Mouse (Mus musculus): Measurements from ENCODE around the gene Mapt. TPM values are rescaled to one million over a fixed set of nuclear protein-coding genes. Genes with fewer than 3 reads are reported as not detected.
"Not testable (repeated sequence)": the region's sequence is repeated elsewhere in the genome, so short reads cannot be mapped to it uniquely, and the experiment has no call there.

The Mapt gene
- total RNA-seq, 1 experiment from 2014 or later: not detected

DNA sequence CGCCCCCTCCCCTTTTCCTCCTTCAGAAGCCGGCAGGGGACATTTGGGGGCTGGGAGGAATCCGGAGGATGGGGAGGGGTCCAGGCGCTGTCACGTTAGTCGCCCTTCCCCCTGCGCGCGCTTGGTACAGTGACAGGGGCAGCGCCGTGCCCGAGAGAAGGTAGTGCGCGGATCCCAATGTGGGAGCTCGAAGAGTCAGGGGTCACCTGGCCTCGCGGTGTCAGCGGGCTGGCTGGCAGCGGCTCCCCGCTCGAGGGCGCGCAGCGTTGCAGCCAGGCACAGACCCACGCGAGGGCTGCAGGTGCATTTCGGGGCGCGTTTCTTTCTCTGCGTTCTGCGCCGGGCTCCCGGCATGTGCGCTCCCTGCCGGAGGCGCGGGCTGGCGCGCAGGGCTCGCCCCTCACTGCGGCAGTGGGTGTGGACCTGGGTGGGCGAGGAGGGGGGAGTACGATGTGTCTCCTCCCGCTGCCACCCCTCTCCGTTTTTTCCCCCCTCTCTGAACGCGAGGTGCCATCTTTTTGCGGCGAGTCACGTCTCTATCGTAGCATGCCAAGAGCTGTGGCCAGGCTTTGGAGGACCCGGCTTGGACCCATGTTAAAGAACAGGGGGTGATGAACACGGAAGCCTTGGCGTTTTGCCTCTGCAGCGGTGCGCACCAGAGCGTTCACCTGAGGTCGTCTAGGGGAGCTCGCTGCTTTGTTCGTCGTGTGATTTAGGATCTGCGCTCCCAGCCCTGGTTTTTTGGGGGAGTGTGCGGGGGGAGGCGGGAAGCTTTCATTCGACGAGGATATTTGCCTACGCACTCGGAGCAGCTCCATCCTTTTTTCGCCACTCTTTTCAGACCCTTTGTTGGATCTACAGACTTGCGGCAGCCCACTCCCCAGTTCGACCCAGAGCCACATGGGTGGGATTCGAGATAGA lies 1.2 kb downstream of the Mapt start:
- ATAC-seq (replicated peaks; ENCODE audit: low read depth, poor library complexity, severe bottlenecking): no peak

DNA sequence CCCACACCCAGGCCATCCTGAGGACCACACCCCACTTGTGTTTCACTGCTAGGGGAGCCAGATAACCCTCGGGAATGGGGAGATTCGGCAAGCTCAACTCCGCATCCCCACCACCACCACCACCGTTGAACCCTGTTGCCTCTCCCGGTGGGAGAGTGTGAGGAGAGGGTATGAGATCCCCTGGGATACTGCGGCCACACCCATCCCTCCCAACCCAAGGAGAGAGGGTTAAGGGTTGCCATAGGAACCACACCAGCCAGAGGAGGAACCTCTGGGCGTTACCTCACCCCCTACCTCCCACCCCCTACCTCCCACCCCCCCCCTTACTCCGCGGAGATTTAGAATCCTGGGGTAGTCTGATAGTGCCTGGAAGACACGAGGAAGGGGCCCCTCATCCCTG lies 1.9 kb downstream of the Mapt start:
- no peak for ATAC-seq (replicated peaks; ENCODE audit: low read depth, poor library complexity, severe bottlenecking)

GRCm38 (mm10) chr11:104233574-104234206 lies 2.5 kb downstream of the Mapt start:
- no peak for ATAC-seq (replicated peaks; ENCODE audit: low read depth, poor library complexity, severe bottlenecking)

GRCm38 (mm10) chr11:104234680-104235079 lies 3.5 kb downstream of the Mapt start:
- ATAC-seq (replicated peaks; ENCODE audit: low read depth, poor library complexity, severe bottlenecking): no peak

GRCm38 (mm10) chr11:104235881-104236280 lies 4.7 kb downstream of the Mapt start:
- no peak for ATAC-seq (replicated peaks; ENCODE audit: low read depth, poor library complexity, severe bottlenecking)

DNA sequence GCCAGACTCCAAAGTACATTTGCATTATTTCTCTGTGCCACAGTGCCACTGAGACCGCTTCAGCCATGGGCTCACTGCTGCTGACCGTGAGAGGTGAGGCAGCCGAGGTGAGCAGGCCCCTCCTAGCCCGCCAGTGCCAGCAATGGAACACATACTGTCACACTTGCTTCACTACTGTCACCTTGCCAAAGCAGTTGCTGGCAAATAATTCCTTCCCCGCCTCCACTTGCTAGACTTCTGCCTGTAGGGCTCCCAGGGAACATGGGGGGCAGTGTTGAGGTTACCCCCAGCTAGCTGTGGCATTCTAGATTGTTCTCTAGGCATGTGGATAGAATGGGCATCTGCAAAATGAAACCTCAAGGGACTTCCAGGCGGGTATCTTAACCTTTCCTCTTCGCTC lies 6.0 kb downstream of the Mapt start:
- ATAC-seq (replicated peaks; ENCODE audit: low read depth, poor library complexity, severe bottlenecking): no peak

- no peak for ATAC-seq (replicated peaks; ENCODE audit: low read depth, poor library complexity, severe bottlenecking)
Measured at GRCm38 (mm10) chr11:104237958-104238747, 7.0 kb downstream of the Mapt start.

- ATAC-seq (replicated peaks; ENCODE audit: low read depth, poor library complexity, severe bottlenecking): not testable (repeated sequence)
Measured at GRCm38 (mm10) chr11:104245478-104245877, 14.3 kb downstream of the Mapt start.

DNA sequence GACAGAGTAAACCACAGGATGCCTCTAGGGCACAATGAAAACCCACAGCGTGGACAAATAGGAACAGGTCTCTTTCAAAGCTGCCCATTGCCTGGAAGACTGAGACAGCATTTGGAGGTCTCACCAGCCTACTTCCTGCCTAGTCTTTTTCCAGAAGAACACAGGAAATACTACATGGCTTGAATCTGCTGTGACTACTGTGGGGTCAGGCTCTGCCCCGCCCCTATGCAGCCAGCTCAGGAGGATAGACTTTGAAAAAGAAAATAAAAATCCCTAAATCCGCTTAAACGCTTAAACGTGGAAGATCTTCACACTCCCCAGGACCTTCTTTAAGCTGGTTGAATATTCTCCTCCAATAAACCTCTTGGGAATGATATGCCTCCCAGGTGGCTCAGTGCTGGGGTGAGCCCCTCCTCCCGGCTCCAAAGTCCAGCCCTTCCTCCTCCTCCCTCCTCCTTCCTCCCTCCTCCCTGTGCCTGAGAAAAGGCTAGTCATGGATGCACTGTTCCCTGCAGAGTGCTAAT lies 15.0 kb downstream of the Mapt start:
- ATAC-seq (replicated peaks; ENCODE audit: low read depth, poor library complexity, severe bottlenecking): no peak

DNA sequence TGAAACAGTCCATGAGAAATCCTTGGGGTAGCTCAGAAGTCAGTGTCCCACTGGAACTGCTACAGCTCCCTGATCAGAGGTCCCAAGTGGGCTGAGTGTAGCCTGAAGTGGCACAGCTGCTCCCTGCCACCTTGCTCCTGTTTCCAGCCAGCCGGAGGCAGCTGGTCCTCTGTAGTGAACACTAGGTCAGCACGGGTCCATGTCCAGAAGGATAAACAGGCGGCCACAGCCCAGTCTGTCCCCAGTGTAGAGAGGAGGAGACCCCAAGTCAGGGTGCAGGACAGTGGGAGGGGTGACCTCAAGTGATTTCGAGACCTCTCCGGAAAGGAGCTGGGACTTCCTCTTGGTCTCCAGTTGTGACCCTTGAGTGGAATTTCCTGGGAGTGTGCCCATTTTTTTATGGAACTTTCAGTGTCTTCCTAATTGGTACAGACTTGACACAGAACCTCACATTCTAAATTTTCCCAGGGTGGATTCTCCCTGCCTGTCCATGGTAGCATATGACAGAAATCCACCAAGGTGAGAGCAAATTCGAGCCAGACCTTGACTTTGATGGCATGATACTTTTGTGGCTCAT lies 16.0 kb downstream of the Mapt start:
- no peak for ATAC-seq (replicated peaks; ENCODE audit: low read depth, poor library complexity, severe bottlenecking)

DNA sequence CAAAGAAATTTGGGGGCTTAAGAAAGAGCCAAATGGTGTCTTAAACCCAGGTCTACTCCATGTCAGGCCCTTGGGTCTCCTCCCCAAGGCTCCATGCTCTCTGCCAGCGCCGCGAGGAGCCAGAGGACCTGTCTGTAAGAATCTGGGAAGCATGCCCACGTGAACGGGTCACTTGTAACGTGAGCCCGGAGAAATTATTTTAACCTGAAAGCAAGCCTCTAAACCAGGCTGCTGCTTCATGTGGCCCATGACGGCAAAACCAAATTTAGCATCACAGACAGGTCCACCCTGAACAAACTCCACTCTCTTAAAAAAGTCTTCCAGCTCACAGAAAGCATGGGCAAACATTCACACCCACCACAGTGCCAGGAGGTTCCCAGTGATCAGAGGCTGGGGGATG lies 18.2 kb downstream of the Mapt start:
- no peak for ATAC-seq (replicated peaks; ENCODE audit: low read depth, poor library complexity, severe bottlenecking)

GRCm38 (mm10) chr11:104251121-104251520 lies 19.9 kb downstream of the Mapt start:
- ATAC-seq (replicated peaks; ENCODE audit: low read depth, poor library complexity, severe bottlenecking): no peak

DNA sequence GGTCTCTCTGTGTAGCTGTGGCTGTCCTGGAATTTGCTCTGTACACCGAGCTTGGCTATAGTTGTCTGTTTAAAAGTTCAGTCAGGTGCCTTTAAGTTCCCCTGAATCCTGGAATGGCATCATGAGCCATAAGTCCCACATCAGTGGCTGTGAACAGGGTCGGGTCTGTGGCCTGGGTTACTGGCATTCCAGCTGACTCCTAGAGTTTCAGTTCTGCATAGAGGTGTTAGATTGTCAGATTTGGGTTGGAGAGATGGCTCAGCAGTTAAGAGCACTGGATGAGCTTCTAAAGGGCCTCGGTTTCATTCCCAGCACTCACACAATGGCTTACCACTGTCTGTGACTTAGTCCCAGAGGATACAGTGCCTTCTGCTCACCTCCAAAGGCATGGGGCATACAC lies 20.9 kb downstream of the Mapt start:
- no peak for ATAC-seq (replicated peaks; ENCODE audit: low read depth, poor library complexity, severe bottlenecking)

GRCm38 (mm10) chr11:104254408-104255039 lies 23.3 kb downstream of the Mapt start:
- no peak for ATAC-seq (replicated peaks; ENCODE audit: low read depth, poor library complexity, severe bottlenecking)

GRCm38 (mm10) chr11:104256179-104256578 lies 25.0 kb downstream of the Mapt start:
- no peak for ATAC-seq (replicated peaks; ENCODE audit: low read depth, poor library complexity, severe bottlenecking)

GRCm38 (mm10) chr11:104258991-104259390 lies 27.8 kb downstream of the Mapt start:
- no peak for ATAC-seq (replicated peaks; ENCODE audit: low read depth, poor library complexity, severe bottlenecking)

DNA sequence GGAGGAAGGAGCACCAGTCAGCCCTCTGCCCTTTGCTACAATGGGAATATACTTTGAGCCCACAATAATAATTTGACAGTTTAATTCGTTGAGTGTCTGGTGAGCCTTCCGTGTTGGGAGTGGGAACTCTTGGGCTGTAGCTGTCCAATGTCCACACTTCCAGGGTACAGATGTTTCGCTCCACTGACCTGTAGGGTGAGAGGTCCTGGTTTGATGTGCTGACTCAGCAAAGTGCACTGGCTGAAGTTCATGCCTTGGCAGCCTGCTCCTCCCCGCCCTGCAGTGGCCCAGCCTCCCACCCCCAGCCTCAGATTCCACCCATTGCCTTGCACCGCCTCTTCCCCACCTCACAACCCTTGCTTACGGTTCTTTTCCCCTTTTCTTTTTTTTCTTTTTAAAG lies 33.5 kb downstream of the Mapt start:
- no peak for ATAC-seq (replicated peaks; ENCODE audit: low read depth, poor library complexity, severe bottlenecking)

DNA sequence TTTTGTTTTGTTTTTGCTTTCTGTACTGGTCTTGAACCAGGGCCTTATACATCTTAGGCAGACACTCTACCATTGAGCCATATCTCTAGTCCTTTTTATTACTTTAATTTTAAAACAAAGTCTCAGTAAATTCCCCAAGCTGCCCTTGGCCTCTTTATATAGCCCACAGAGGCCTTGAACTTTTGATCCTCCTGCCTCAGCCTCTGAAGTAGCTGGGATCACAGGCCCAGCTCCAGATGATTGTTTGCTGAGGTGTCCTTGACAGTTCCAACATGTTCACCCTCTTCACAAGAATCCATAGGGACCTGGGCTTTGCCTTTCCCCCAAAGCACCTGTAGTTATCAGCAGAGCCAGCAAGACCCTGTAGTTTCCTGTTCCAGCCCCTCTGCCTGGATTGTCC lies 34.5 kb downstream of the Mapt start:
- no peak for ATAC-seq (replicated peaks; ENCODE audit: low read depth, poor library complexity, severe bottlenecking)

GRCm38 (mm10) chr11:104267380-104267779 lies 36.2 kb downstream of the Mapt start:
- ATAC-seq (replicated peaks; ENCODE audit: low read depth, poor library complexity, severe bottlenecking): no peak

- ATAC-seq (replicated peaks; ENCODE audit: low read depth, poor library complexity, severe bottlenecking): no peak
Measured at GRCm38 (mm10) chr11:104269385-104269822, 38.2 kb downstream of the Mapt start.
